Mouse (Mus musculus) left cerebral cortex, adult 8-10 months (tissue): Measurements from ENCODE around the gene Myl3. TPM values are rescaled to one million over a fixed set of nuclear protein-coding genes. Genes with fewer than 3 reads are reported as not detected.

Experiments used
- DNase-seq, 2 experiments: peaks; one replicate each; pipeline ENCODE4 v3.0.0; 2022; ENCODE audit warnings: low spot score in 2 of 2
- total RNA-seq, 4 experiments: library from RNA; stranded (reverse); gene quantifications; 2 replicates each; pipeline ENCODE4 v1.2.4; 2022

Myl3 gene
- total RNA-seq, 4 experiments from 2014 or later = 2.4 to 3.2 (median 2.6) TPM; not detected in 1

DNA sequence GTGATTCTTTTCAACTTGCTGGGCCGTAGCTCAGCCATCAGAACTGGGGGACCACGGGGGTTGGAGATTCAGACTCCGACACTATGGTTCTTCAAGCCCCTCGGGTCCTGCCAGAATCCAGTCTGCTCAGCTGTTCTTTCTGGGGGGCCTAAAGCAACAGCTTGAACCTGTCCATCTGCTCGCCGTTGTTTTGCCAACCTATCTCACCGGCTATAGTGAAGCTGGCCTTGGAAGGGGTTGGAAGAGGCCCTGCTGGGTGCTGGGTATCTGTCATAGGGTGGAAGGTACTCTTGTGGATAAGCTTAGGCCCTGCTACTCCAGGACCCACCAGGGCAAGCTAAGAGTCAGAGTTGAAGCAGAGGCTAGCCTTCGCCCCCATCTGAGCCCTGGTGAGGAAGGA is 19.2 kb downstream of the Myl3 start:
- DNase-seq = no peak

DNA sequence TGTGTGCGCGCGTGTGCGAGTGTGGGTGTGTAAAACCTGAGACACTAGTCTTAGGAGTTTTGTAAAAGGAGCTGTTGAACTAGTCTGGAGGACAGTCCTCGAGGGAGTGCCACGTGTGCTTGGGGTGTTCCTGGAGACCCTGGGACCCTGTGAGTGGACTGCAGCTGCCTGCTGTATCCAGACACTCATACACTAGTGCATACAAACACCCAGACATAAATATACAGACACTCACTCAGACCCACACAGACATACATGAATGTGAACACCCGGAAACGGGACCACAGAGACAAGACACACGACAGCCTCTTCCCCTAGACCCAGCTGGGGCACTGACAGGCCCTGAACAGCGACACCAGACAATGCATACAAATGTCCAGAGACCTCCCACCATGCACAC is 21.1 kb downstream of the Myl3 start:
- no peak for DNase-seq

DNA sequence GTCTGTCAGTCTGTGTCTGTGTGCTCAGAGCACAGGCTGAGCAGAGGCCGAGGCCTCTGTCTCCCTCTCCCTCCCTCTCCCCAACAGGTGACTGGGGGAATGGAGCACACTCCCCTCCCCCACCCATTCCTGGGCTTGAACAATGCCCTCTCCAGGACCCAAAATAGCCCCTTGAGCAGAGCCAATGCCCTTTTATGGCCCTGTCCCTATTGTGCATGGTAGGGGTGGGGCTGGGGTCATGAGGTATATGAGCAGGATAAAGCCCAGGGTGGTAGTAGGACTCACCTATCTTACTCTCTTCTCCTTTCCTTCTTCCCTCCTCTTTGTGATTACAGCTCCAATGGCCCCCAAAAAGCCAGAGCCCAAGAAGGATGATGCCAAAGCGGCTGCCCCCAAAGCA is 21.7 kb downstream of the Myl3 start:
- no peak for DNase-seq

DNA sequence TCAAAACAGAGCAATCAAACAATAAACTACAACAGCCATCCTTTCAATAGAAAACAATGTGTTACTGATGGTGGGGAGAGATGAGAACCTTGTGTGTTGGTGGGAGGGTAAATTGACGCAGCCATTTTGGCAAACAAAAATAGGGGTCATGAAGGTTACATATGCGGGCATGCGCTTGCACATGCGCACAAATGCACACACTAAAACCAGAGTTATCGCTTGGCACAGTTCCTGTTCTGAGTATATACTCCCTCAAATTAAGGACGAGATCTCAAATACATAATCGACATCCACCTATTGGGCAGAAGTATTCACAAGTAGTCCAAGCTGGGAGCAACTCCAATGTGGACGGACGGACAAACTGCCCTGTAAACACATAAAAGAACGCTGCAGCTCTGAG is 30.7 kb downstream of the Myl3 start:
- no peak for DNase-seq

DNA sequence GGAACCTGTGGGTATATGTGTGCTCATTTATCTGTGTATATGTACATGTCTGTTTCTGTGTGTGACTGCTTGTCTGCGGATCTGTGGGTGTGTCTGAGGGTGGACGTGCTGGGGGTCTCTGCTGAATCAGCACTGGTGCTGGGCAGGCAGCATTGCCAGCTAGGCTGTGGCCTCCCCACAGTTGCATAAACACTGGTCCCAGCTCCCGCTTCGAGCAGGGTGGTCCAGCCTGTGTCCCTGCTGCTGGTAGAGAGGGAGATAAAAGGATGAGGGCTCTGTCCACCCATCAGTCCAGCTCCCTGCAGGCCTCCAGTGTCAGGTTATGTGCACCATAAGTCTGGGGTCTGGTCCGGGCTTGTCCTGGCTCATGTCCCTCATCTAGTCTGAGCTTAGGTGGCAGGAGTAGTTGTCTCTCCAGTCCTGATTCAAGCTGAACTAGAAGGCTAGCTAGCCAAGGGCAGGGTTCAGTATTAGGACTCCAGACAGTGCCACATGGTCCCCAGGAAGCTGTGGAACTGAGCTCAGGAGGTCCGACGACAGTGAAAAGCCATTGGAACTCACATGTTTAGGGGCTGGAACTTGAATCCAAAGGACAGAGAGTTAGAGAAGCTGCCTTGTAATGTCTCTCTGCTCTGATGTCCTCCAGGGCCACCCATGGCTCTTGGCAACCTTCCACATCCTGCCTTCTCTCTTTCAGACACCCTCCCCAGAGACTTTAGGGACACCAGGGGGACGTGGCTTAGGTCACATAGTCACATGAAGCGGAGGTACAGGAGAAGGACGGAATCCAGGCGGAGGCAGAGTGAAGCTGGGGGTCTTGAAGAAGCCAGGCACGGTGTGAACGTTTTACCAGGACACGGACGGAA is 33.0 kb downstream of the Myl3 start:
- no peak for DNase-seq

DNA sequence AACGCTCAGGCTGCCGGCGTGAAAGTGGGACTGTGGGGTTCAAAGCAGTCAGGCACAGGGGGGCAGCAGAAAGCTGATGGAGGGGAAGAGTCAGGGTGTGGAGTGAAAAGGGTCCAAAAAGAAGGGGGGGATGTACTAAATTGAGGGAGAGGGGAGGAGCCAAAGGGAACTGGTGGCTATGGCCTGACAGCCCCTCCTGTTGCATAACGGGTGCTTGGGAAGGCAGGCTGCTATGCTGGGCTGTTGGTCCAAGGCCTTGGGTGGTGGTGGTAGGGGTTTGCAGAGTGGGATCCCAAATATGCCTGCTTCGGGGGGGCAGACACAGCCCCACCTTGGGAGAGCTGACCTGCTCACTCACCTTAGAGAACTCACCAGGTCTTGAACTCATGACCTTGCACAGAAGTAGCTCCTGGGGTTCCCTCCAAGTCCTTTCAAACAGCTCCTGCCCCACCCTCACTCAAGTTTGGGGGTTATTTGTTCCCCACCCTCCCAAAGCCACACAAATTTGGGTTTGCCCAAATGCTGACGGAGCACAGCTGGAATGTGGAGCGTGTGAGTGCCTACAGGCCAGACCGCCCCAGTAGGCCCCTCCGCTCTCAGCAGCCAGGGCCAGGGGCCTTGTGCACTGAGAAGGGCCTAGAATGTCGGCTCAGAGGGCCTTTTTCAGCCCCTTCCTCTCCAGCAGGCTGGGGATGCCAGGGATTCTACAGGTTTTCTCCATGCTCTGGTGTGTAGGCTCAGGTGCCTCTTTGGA is 33.8 kb downstream of the Myl3 start:
- DNase-seq = no peak

DNA sequence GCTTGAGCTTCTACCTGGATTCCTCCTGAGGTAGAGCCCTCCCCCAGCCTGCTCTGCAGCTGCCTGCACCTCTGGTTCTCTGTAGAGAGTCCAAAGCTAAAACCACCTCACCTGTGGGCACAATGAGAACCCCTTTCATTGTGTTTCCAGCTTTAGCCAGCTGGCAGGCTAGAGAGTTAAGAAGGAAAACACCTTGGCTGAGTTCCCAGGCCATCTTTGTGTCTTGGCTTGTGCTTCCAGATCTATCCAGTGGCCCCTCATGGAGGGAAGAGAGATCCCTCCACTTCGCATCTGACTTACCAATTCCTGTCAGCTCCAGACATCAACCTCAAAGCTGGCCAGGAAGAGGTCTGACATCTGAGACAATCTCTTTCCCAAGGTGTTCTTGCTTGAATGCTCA is 36.4 kb downstream of the Myl3 start:
- no peak for DNase-seq

DNA sequence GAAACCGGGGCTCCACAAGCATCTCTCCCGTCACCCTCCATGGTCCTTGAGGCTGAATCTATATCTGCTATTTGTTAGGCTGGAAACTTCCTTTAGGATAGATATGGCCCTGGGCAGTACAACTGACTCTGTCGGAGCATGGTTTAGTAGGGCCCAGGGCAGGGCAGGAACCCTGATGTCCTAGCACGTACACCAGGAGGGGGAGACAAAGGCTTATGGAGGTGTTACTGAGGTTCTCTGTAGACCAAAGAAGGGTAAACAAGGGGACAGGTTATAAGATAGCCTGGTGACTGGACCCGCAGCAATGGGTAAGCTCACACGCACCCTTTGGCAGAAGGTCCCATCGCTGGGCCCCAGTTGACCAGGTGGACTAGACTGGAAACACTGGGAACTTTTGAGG is 36.9 kb downstream of the Myl3 start:
- no peak for DNase-seq

DNA sequence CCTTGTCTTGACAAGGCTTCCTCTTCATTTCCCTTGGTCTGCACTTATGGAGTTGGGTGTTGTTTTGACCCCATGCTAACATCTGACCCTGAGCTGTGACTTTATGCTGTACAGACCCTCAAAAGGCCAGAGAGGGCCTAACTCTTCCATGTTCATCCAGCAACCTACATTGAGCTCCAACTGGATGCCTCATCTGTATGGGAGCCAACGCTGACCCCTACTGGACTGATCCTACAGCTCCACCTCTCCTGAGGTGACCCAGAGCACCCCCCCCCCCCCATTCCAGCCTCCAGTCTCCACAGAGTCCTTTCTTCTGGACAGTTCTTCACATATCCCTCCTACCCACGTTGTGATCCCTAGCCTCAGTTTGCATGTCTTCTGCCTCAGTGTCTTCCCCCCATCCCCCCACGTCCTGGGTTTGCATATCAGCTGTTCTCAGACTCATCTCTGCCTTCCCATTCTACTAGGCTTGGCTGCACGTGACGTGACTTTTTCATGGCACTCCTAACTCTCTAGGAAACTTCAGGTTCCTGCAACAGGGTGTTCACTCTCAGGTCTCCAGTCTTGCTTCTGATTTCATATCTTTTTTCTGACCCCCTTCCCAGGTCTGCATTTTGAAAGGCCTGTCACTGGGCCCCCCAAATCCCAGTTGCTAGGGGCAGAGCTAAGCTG is 37.7 kb downstream of the Myl3 start:
- DNase-seq = no peak

DNA sequence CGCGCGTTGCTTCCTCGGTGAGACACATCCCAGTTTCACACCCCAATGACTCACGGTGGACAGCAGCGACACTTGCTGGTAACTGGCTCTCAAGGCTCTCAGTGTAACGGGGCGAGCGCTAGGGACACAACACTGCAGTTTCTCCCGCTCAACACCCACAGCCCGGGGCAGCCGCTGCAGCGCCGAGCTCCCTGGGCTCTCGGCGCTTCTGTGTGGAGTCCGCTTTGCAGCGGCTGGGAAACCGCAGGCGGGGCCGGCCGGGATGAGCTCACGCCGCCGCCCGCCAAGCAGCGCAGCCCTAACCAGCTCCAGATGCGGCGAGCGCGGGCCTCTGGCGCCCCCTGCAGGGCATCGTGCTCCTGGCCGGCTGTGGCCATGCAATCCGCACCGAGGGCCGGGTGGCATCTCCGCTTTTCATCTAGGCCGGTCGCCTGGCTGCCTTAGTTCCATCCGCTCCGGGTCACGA is 39.6 kb downstream of the Myl3 start:
- DNase-seq = peak; percentile 86 to 89

DNA sequence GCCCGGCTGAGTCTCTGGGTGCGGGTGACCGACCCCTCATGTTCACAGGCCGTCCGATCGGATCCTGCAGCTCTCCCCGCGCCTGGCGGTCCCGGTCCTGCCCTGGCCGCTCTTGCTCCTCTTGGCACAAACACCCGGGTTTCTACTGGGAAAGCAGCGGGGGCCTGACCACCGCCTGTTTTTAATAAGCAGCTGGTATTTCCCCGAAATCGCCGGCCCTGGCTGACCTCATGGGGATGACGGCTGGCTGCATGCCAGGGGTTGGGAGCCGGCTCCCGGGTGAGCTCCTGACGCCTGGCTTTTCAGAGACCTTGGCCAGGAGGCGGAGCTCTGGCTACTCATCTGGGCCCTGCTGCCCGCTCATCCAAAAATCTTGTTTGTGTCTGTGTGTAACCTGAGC is 40.1 kb downstream of the Myl3 start:
- peak; percentile 64 to 76 for DNase-seq

DNA sequence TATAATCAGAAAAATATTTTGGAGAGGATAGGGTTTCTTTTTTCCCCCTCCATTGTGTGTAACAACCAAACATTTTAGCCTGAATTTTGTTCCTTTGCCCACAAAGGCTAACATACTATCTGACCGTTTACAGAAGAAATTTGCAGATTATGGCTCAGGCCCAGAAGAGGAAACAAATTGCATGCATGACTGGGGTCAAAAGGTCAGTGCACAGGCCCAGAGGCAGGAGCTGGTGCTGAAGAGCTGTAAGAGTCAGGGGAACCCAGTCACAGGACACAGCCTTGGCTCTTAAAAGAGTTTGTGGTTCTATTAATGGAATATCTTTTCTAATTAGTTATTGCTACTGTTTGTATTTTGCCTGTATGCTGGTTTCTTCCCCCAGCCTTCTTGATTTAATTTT is 42.0 kb downstream of the Myl3 start:
- DNase-seq = no peak

DNA sequence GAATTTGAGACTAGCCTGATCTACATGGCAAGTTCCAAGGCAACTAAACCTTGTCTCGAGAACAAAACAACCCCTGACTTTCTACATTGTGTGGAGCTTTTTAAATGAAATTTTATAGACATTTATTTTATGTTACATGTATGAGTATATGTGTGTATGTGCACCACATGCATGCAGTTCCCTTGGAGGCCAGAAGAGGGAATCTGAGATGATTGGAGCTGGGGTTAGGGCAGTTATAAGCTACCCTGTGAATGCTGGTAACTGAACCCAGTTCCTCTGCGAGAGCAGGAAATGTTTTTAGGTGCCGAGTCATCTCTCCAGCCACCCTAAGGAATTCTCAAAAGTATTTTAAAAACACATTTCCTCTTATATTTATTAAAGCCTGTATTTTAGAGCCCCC is 46.5 kb downstream of the Myl3 start:
- no peak for DNase-seq

DNA sequence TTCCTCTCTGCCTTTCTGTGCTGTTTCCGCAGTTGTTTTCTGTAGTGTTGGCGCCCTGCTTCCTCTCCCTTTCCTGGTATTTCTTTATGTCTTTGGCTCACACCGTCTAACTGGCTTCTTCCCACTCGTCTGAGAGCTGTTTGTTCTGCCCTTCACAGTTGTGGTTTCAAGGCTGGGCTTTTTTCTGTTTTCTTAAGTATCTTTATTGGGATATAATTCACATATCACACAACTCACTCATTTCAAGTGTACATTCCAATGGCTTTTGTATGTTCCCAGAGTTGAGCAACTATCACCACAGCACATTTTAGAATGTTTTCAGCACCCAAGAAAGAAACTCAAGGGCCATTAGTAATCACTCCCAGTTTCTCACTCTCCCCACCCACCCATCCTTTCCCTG is 48.8 kb downstream of the Myl3 start:
- no peak for DNase-seq

DNA sequence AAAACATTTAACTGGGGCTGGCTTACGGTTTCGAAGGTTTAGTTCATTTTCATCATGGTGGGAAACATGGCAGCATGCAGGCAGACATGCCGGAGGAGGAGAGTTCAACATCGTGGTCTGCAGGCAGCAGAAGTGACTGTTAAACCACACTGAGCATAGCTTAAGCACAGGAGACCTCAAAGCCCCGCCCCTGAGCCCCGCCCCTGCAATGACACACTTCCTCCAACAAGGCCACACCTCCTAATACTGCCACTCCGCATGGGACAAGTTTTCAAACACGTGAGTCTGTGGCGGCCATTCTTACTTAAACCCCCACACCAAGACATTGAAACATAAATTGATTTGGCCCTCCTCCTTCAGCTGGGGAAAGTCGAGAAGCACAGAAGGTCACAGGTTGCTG is 55.4 kb downstream of the Myl3 start:
- no peak for DNase-seq

DNA sequence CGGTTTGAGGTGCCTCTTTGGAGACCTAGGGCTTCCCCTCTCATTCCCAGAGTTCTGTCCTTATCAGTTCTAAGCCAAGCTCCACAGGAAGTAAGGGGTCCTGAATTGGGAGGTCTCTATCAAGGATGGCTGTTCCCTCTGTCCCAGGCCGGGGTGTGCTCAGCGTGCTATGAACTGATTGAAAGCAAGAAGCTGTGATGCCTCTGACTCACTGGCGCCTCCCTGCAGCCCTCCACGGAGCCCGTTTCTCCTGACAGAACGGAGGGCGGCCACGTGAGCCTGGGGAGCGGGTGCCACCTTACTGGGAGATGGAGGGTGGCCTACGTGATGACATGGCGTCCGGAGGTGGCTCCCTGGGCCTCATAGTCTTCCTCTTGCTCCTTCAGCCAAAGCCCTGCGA is 56.2 kb downstream of the Myl3 start, which contains the start of gene Prss42:
Prss42 (plus strand) TSS at position 301 of the 400 bp plus-strand sequence.
- no peak for DNase-seq

DNA sequence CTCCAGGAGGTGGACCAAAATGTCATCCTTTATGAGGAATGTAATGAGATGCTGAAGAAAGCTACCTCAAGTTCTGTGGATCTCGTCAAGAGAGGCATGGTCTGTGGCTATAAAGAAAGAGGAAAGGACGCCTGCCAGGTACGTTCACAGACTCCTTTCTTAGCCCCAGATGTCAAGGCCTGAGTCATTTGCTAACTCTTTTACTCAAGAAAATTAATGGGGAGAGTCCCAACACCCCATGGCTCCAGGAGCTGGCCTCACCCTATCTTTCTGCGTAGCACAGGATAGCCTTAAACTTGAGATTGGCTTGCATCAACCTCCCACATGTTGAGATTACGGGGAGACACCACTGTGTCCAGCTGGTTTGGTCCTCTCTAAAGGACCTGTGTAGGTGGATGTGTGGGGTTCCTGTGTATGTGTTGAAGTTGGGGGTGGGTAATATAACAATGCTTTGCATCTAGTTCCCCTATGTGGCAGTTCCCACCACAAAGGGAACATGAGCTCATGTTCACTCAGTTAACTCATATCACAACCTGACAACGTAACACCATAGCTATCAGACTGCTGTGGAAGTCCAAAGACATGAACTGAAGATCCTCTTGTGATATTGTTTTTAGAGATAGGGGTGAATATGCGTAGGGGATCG is 59.3 kb downstream of the Myl3 start:
- DNase-seq = no peak

DNA sequence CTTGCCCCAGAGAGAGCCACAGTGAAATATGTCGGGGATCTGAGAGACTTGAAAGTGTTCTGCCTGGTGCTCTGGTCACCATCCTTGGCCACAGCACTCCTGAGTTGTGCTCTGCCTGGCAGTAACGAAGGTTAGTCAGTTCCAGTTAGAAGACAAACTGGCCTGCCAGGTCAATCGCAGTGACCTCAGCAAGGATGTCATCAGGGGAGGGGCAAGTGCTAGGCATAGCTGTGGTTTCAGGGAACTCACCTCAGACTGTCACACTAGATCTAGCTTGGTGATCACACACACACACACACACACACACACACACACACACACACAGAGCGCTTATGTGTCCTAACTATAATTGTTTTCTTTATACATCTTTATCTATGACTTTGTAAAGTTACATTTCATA is 61.6 kb downstream of the Myl3 start:
- no peak for DNase-seq

DNA sequence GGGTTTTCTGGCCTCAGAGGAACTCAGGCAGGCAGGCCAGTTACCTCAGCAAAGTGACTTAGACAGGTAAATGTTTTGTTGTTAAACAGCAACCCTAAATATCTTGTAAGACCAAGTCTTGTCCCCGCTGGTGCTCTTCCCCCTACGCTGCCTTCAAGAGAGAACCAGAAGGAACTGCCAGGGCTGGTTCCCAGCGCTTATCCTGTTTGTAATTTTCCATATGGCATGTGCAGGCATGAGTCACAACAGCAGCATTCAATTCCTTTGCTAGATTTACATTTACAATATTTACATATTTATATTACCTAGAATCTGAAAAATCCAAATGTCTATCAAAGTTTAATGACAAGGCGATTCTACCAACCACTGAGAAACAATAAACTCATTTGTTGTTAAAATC is 68.4 kb downstream of the Myl3 start:
- peak in 1 of 2 experiments; percentile 15 for DNase-seq

DNA sequence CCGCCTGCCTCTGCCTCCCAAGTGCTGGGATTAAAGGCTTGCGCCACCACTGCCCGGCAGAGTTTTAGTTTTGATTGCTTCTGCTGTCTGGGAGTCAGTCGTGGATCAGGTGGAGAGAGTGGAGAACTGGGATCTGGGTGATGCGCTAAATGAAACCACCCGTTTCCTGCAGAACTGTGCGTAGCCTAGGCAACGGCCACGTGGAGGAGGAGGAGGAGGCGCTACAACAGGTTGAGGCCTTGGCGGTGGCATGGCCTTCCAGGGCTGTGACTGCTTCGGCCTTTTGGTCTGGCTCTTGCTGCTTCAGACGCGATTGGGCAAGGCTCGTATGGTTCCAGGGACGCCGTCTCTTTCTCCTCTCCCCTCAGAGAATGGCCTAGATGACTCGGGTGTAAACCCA is 72.1 kb downstream of the Myl3 start, which contains the start of gene Prss44:
Prss44 (plus strand) TSS at position 206 of the 400 bp plus-strand sequence.
- DNase-seq = no peak
